Mouse (Mus musculus): Measurements from ENCODE around the gene Olfr1161.
"Not testable (repeated sequence)": the region's sequence is repeated elsewhere in the genome, so short reads cannot be mapped to it uniquely, and the experiment has no call there.

Gene Olfr1161

DNA sequence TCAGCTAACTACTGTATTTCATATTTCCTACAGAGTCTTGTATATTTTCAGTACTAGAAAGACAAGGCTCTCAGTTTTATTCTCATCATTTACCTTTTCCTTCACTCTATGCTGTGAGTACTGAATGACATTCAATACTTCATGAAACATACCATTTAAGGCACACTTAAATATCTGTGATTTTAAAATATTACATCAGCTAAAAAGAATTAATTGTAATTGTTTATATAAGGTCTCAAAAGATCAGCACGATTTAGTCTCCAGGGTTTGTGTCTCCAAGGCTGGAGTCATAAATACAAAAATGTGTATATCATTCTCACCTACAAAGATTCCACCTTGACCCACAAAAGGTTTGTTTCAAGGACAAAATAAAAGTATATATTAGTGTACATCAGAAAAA, at the start of gene Olfr1161:
Gene Olfr1161 (plus strand): TSS at position 301 of the 400 bp plus-strand sequence.
- POLR2A ChIA-PET, CTCF ChIA-PET: not testable (repeated sequence)

DNA sequence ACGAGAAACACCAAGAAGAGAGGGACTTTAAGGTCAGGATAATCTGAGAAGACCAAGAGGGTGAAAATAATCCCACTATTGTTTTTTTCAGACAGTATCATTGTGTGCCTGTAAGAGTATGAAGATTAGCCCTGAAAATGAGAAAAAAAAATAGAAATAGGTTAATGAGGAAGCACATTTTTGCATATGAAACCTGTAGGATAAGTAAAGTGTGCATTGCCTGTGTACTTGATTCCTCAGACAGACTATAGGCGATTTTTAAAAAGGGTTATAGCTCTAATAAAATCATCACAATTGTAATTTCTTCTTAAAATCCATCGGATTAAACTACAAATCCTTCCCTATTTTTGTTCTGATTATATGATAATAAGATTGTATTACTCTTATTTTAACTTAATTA, 48.0 kb upstream of the Olfr1161 start, which contains the start of gene Olfr74:
Gene Olfr74 (minus strand): TSS at position 101 of the 400 bp plus-strand sequence.
- ChIA-PET CTCF (no interaction called here), POLR2A (no interaction called here)

DNA sequence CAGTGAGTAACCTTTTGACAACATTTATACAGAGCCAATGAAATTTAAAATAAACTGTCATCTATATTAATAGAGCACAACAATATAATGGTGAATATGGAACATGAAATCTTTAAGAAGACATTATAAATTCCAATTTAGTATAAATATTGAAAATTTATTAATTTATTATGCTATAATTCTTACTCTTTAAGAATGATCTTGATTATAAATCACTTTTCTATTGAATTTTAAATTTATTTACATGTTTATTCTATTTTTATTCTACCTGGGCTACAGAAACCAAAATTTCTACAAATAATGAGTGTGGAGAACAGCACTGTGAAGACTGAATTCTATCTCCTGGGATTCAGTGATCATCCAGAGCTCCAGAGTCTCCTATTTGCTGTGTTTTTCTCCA, 32.8 kb upstream of the Olfr1161 start, which contains the start of gene Olfr1158:
Gene Olfr1158 (plus strand): TSS at position 301 of the 400 bp plus-strand sequence.
- CTCF ChIA-PET, result no interaction called here
- POLR2A ChIA-PET, result no interaction called here

DNA sequence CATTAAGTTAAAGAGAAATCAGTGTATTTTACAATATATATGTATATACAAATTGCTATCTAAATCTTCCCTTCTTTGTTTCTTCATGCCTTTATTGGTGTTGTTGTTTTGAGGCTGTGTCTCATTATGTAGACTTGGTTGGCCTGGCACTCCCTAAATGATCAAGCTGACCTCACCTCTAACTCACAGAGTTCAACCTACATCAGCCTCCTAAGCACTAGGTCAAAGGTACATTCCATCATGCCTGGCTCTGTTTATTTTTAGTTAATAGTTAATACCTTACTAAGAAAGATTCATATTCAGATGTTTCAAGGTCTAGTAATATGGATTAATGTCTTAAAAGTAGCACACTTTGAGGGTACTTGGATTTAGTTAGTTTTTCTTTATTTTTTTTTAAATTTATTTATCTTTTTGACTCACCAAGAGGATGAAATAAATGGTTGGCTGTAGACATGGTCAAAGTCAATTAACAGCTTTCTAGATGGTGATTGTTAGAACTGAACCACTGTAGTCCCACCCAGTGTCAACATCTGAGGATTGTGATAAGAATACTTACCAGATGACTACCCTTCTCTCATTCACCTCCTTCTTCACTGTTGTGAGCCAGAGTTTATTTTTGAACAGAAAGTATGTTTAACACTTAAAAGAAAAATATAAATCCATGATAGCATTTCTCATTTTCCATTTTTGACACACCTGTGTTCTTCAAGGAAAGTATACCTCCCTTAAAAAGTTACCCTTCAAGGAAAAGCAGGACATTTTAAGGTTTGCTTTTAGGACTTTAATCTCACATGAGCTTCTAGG, 14.9 kb upstream of the Olfr1161 start, which contains the start of gene Olfr1160:
Gene Olfr1160 (minus strand): TSS at position 754 of the 804 bp plus-strand sequence.
- ChIA-PET POLR2A (no interaction called here), CTCF (no interaction called here)

DNA sequence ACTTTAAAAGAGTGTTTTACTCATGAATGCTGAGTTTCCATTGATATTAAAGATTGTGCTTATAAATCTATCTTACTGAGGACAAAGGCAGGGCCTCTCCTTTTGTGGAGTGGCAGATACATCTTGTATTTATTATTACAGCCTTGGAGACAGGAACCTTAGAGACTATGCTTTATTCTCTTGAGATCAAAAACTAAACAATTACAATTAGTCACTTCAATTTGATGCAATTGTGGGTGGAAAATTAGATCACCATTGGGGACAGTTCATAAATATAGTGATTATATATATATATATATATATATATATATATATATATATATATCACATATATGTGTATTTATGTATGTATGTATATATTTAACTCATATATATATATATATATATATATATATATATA, 15.0 kb downstream of the Olfr1161 start, which contains the start of gene Olfr73:
Gene Olfr73 (minus strand): TSS at position 101 of the 400 bp plus-strand sequence.
- ChIA-PET CTCF (no interaction called here), POLR2A (no interaction called here)

DNA sequence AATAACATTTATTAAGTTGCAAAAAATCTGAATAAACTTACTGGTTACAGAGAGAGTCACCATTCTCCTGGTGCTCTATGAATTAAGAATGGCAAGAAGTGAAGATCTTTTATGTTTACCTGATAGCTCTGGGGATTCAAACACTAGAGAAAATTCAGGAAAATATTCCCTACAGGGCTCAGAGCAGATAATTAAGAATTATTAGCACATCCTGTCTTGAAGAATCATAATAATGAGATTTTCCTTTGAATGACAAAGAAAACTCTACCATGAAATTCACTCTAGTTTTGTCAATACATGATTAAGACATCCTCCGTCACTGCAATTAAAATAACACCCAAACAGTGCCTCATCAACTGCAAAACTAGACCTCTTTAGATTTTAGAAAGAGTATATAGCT, 28.5 kb downstream of the Olfr1161 start, which contains the start of gene Olfr1162:
Gene Olfr1162 (minus strand): TSS at position 101 of the 400 bp plus-strand sequence.
- ChIA-PET POLR2A (no interaction called here), CTCF (no interaction called here)

DNA sequence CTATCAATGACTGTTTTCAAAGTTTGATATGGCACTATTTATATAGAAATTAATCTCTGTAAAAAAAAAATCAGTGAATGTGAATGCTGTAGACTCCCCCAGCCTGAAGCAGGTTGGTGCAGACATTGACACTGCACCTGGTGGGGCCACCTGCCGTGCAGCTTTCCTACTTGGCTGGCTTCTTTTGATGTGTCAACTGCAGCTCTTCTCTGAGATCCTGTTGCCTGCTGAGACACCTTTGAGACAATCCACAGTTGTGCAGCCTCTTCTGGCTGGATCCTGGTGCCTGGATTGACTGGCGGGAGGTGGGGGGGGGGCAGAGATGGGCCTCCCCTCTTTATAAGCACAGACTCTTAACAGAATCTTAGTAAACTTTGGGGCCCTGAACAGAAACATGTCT, 41.0 kb downstream of the Olfr1161 start:
- CTCF ChIA-PET, result interaction anchor here in 1 of 4 experiments (0.6 kb wide), 1 partner anchor 314 kb away, joined by 3 read pairs; no protein-coding TSS in a partner anchor
- POLR2A ChIA-PET, result no interaction called here

DNA sequence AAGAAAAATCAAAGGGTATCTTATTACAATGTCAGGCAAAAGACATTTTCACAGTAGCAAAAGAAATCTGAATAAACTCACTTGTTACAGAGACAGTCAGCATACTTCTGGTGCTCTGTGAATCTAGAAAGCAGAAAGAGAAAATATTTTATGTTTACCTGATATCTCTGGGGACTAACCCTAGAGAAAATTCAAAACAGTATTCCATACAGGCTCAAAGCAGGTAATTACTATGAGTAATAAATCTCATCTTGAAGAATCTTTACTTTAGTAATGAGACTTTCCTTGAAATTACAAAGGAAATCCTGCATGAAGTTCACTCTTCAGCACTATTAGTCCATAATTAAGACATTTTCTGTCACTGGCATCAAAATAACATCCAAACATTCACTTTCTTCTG, 49.2 kb downstream of the Olfr1161 start, which contains the start of gene Olfr1163:
Gene Olfr1163 (minus strand): TSS at position 101 of the 400 bp plus-strand sequence.
- POLR2A ChIA-PET, result no interaction called here

More for the DNA sequence above, 49.2 kb downstream of the Olfr1161 start, which contains the start of gene Olfr1163:
- CTCF ChIA-PET, result no interaction called here

Data from embryonic stem cell, embryonic (primary cell).